Mouse (Mus musculus) kidney, adult 2 months (tissue): ENCODE data around the gene Vmn2r101. TPM values are rescaled to one million over a fixed set of nuclear protein-coding genes. Genes with fewer than 3 reads are reported as not detected.

Experiments used
- DNase-seq: peaks from one replicate; pipeline ENCODE4 v3.0.0; 2021
- H3K27ac ChIP-seq: fragments of 200-500 bp; 2 replicates; pipeline ENCODE4 v1.5.1; 2012; ENCODE audit warnings: low read depth, low read length, control low read depth, inconsistent platforms; ENCODE audit not compliant: insufficient read depth
- H3K27me3 ChIP-seq: fragments of 200-500 bp; replicated peaks from 2 replicates; pipeline ENCODE4 v1.6.1; 2012; ENCODE audit warnings: mild to moderate bottlenecking, moderate library complexity, low read length, inconsistent platforms; ENCODE audit not compliant: control insufficient read depth, insufficient read depth
- H3K36me3 ChIP-seq: fragments of 200-500 bp; 2 replicates; pipeline ENCODE4 v1.6.1; 2012; ENCODE audit warnings: mild to moderate bottlenecking, moderate library complexity, low read length, inconsistent platforms; ENCODE audit not compliant: control insufficient read depth, insufficient read depth
- H3K4me1 ChIP-seq: fragments of 200-500 bp; 2 replicates; pipeline ENCODE4 v1.6.1; 2011; ENCODE audit warnings: low read length; ENCODE audit not compliant: control insufficient read depth, insufficient read depth
- H3K4me3 ChIP-seq: fragments of 200-500 bp; 2 replicates; pipeline ENCODE4 v1.5.1; 2011; ENCODE audit warnings: mild to moderate bottlenecking, low read depth, low read length, control low read depth; ENCODE audit not compliant: insufficient read depth
- CTCF ChIP-seq: fragments of 200-500 bp; conservative IDR thresholded peaks from 2 replicates; pipeline ENCODE4 v1.5.1; 2011; ENCODE audit warnings: low read depth, mild to moderate bottlenecking, control low read depth, low read length, moderate library complexity, mixed read lengths; ENCODE audit not compliant: insufficient read depth, insufficient read length
- POLR2A ChIP-seq: fragments of 200-500 bp; IDR thresholded peaks from one replicate; pipeline ENCODE4 v1.6.1; 2011; ENCODE audit warnings: low read depth, low read length, control low read depth
- WGBS: fragments of 180-500 bp; shearing (Covaris S2); methylation state at CpG from one replicate; pipeline ENCODE4 v1.1.7; 2018; 5-methylcytosine and 5-hydroxymethylcytosine counted together
- polyA plus RNA-seq: library from polyadenylated mRNA; depleted of rRNA; stranded (reverse); fragments of >200 nt; gene quantifications from 2 replicates; pipeline ENCODE4 v1.2.3, GENCODE M21; 2012; rRNA removed

Vmn2r101 gene
- not detected in 2 replicates for polyA plus RNA-seq

GRCm38 (mm10) chr17:19576927-19577326 is at the start of gene Vmn2r101:
Vmn2r101 (plus strand) TSS chr17:19577227.
- no peaks in the 10 kb centered on the region for H3K27me3 ChIP-seq
- no peak within 1 kb of the TSS for H3K4me3 ChIP-seq
- H3K4me1 ChIP-seq = no peaks in the 10 kb centered on the region
- no peak within 1 kb of the TSS for H3K27ac ChIP-seq
- DNase-seq = no peak
- no peak for TF ChIP-seq CTCF
- TF ChIP-seq POLR2A = no peak
- H3K36me3 ChIP-seq = no peaks in the 10 kb centered on the region

DNA sequence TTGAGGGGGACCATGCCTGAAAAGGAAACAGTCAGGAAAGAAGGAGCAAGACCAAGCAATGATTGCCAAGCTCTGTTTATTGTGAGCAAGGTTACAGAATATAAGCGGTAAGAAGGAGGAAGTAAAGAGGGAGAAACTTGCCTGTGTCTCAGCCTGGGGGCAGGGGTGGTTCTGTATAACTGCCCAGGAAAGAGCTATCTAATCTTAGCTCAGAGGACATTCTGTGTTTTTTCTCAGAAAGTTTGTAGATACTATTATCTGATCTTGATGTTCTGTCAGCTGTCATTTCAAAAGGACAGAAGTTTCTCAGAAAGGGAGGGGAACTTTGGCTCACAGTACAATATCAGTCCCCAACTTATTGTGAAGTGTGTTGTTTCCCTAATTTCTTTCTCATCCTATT is 52.3 kb downstream of the Vmn2r101 start:
- Histone ChIP-seq H3K4me1 (no peaks in the 10 kb centered on the region), H3K36me3 (no peaks in the 10 kb centered on the region), H3K4me3 (no peak overlapping the region), H3K27me3 (no peaks in the 10 kb centered on the region), H3K27ac (no peak overlapping the region)
- TF ChIP-seq CTCF (no peak), POLR2A (no peak)
- WGBS = 92% methylated on average over 1 of the region's 1 CpGs
- DNase-seq = no peak

DNA sequence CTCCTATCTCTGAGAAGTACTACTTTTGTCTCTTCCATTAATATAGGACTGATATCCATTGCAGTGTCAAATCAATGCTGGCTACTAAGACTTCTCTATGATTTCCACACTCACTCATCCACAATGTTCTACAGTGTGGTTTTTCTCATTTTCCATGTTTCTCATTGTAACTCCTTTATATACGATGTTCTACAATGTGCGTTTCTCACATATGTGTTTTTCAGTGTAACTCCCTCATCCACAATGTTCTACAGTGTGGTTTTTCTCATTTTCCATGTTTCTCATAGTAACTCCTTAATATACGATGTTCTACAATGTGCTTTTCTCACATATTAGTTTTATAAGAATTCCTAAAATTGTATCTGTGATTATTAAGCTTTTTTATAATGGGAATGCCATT is 81.4 kb downstream of the Vmn2r101 start:
- Histone ChIP-seq H3K4me3 (no peak overlapping the region), H3K36me3 (no peaks in the 10 kb centered on the region), H3K4me1 (no peaks in the 10 kb centered on the region), H3K27me3 (no peaks in the 10 kb centered on the region), H3K27ac (no peak overlapping the region)
- TF ChIP-seq POLR2A (no peak), CTCF (no peak)
- no peak for DNase-seq
- 50% methylated on average over 3 of the region's 3 CpGs for WGBS

GRCm38 (mm10) chr17:19660028-19660427 is 83.0 kb downstream of the Vmn2r101 start, which contains the start of gene Vmn2r102:
Vmn2r102 (plus strand) TSS chr17:19660328.
- WGBS = 55% methylated on average over 2 of the region's 2 CpGs
- no peak for TF ChIP-seq POLR2A
- TF ChIP-seq CTCF = no peak
- DNase-seq = no peak

More at GRCm38 (mm10) chr17:19660028-19660427, 83.0 kb downstream of the Vmn2r101 start, which contains the start of gene Vmn2r102:
- Histone ChIP-seq H3K27ac (no peak within 1 kb of the TSS), H3K4me3 (no peak within 1 kb of the TSS), H3K4me1 (no peaks in the 10 kb centered on the region), H3K36me3 (no peaks in the 10 kb centered on the region), H3K27me3 (no peaks in the 10 kb centered on the region)

Other genes with a start within 250 kb of the Vmn2r101 start
- gene Vmn2r99, start 215.3 kb upstream of the Vmn2r101 start, polyA plus RNA-seq = not detected in 2 replicates
- gene Vmn2r100, start 72.5 kb upstream of the Vmn2r101 start, polyA plus RNA-seq = not detected in 2 replicates
- gene Vmn2r102, start 83.1 kb downstream of the Vmn2r101 start, polyA plus RNA-seq = not detected in 2 replicates
- not detected in 2 replicates for gene Vmn2r103, start 196.1 kb downstream of the Vmn2r101 start, polyA plus RNA-seq